Mouse (Mus musculus) spleen, embryonic (tissue): ENCODE data around the gene Cubn.

Experiments used
- CTCF ChIA-PET: fragments of 350-600 bp; sonication (Branson Sonifier 250); formaldehyde crosslinking; loops from one replicate; lab custom pipeline; 2022; lab: Charles Lee

Gene Cubn

GRCm38 (mm10) chr2:13491734-13492133, at the start of gene Cubn:
Gene Cubn (minus strand): TSS chr2:13491813.
- CTCF ChIA-PET: no interaction called here

- CTCF ChIA-PET: no interaction called here
Measured at GRCm38 (mm10) chr2:13539860-13540259, 48.2 kb upstream of the Cubn start.

- CTCF ChIA-PET: no interaction called here
Measured at GRCm38 (mm10) chr2:13538704-13539377, 47.2 kb upstream of the Cubn start.

- CTCF ChIA-PET: no interaction called here
Measured at GRCm38 (mm10) chr2:13538258-13538657, 46.6 kb upstream of the Cubn start.

- CTCF ChIA-PET: no interaction called here
Measured at GRCm38 (mm10) chr2:13537733-13538132, 46.1 kb upstream of the Cubn start.

- CTCF ChIA-PET: no interaction called here
Measured at GRCm38 (mm10) chr2:13536747-13537146, 45.1 kb upstream of the Cubn start.

GRCm38 (mm10) chr2:13530639-13531038, 39.0 kb upstream of the Cubn start:
- CTCF ChIA-PET: interaction anchor here (0.6 kb wide), 1 partner anchor 1529 kb away, joined by 3 read pairs; no protein-coding TSS in a partner anchor

GRCm38 (mm10) chr2:13529253-13529933, 37.8 kb upstream of the Cubn start:
- CTCF ChIA-PET: no interaction called here

GRCm38 (mm10) chr2:13527531-13527930, 35.9 kb upstream of the Cubn start:
- CTCF ChIA-PET: interaction anchor here (0.6 kb wide), 1 partner anchor 1988 kb away, joined by 4 read pairs; no protein-coding TSS in a partner anchor

- CTCF ChIA-PET: interaction anchor here (0.6 kb wide), 1 partner anchor 1988 kb away, joined by 4 read pairs; no protein-coding TSS in a partner anchor
Measured at GRCm38 (mm10) chr2:13527125-13527524, 35.5 kb upstream of the Cubn start.

GRCm38 (mm10) chr2:13526205-13526604, 34.6 kb upstream of the Cubn start:
- CTCF ChIA-PET: no interaction called here

- CTCF ChIA-PET: no interaction called here
Measured at GRCm38 (mm10) chr2:13523540-13524456, 32.2 kb upstream of the Cubn start.

- CTCF ChIA-PET: no interaction called here
Measured at GRCm38 (mm10) chr2:13522106-13522505, 30.5 kb upstream of the Cubn start.

GRCm38 (mm10) chr2:13514949-13515348, 23.3 kb upstream of the Cubn start:
- CTCF ChIA-PET: no interaction called here

GRCm38 (mm10) chr2:13502717-13503116, 11.1 kb upstream of the Cubn start:
- CTCF ChIA-PET: no interaction called here

GRCm38 (mm10) chr2:13501553-13501952, 9.9 kb upstream of the Cubn start:
- CTCF ChIA-PET: interaction anchor here (0.6 kb wide), 1 partner anchor 83 kb away, joined by 5 read pairs; no protein-coding TSS in a partner anchor

GRCm38 (mm10) chr2:13500298-13500999, 8.8 kb upstream of the Cubn start:
- CTCF ChIA-PET: no interaction called here

GRCm38 (mm10) chr2:13499196-13499595, 7.6 kb upstream of the Cubn start:
- CTCF ChIA-PET: no interaction called here

- CTCF ChIA-PET: no interaction called here
Measured at GRCm38 (mm10) chr2:13496087-13496486, 4.5 kb upstream of the Cubn start.

GRCm38 (mm10) chr2:13492927-13493326, 1.3 kb upstream of the Cubn start:
- CTCF ChIA-PET: no interaction called here

- CTCF ChIA-PET: no interaction called here
Measured at GRCm38 (mm10) chr2:13490480-13490879, 1.1 kb downstream of the Cubn start.
